Mouse (Mus musculus) embryonic facial prominence, embryonic 13.5 days (tissue): ENCODE results near the gene Cyfip2. TPM values are rescaled to one million over a fixed set of nuclear protein-coding genes. Genes with fewer than 3 reads are reported as not detected.

ENCODE experiments used
- ATAC-seq: fragments of 200-750 bp; cut with Nextera tagmentation; 2 replicates; pipeline ENCODE4 v1.8.0; 2017; ENCODE audit warnings: low read depth; ENCODE audit not compliant: insufficient number of reproducible peaks, insufficient read depth, low FRiP score, low TSS enrichment
- H3K27ac ChIP-seq: fragments of 300-500 bp; sonication (generic); 2 replicates; pipeline ENCODE4 v1.5.1; 2015; ENCODE audit warnings: moderate library complexity, mild to moderate bottlenecking, inconsistent platforms
- H3K27me3 ChIP-seq: fragments of 300-500 bp; sonication (generic); 2 replicates; pipeline ENCODE4 v1.6.1; 2015; ENCODE audit warnings: mild to moderate bottlenecking, inconsistent platforms
- H3K36me3 ChIP-seq: fragments of 300-500 bp; sonication (generic); 2 replicates; pipeline ENCODE4 v1.6.1; 2015; ENCODE audit warnings: mild to moderate bottlenecking, inconsistent platforms
- H3K4me1 ChIP-seq: fragments of 300-500 bp; sonication (generic); 2 replicates; pipeline ENCODE4 v1.6.1; 2015; ENCODE audit warnings: inconsistent platforms
- H3K4me2 ChIP-seq: fragments of 300-500 bp; sonication (generic); 2 replicates; pipeline ENCODE4 v1.6.1; 2015; ENCODE audit warnings: moderate library complexity, mild to moderate bottlenecking, inconsistent platforms
- H3K4me3 ChIP-seq: fragments of 300-500 bp; sonication (generic); 2 replicates; pipeline ENCODE4 v1.5.1; 2015; ENCODE audit warnings: mild to moderate bottlenecking, inconsistent platforms
- H3K9ac ChIP-seq: fragments of 300-500 bp; sonication (generic); 2 replicates; pipeline ENCODE4 v1.6.1; 2015; ENCODE audit warnings: mild to moderate bottlenecking, inconsistent platforms
- H3K9me3 ChIP-seq: fragments of 300-500 bp; sonication (generic); 2 replicates; pipeline ENCODE4 v1.6.1; 2016; ENCODE audit warnings: inconsistent platforms
- WGBS: fragments of 180-500 bp; shearing (Covaris S2); methylation state at CpG from one replicate; pipeline ENCODE4 v1.1.7; 2015; ENCODE audit warnings: mixed read lengths; 5-methylcytosine and 5-hydroxymethylcytosine counted together
- polyA plus RNA-seq: library from polyadenylated mRNA; unstranded; fragments of >200 nt; fragmentation: Nextera tagmentation; extraction: Ambion mirVana; gene quantifications from 2 replicates; pipeline ENCODE4 v1.2.1, GENCODE M21; 2015

Cyfip2 gene
- 8.9 and 10.4 TPM in 2 replicates for polyA plus RNA-seq

- ATAC-seq: no peak
These were observed at the start of gene Cyfip2 for GRCm38 (mm10) chr11:46312523-46313035. Cyfip2 (minus strand) TSS chr11:46312859.

GRCm38 (mm10) chr11:46360991-46361665, 48.5 kb upstream of the Cyfip2 start:
- Histone ChIP-seq H3K36me3 (no peaks in the 10 kb centered on the region), H3K9ac (no peak overlapping the region)

More at GRCm38 (mm10) chr11:46312523-46313035, at the start of gene Cyfip2:
- Histone ChIP-seq H3K9me3 (no peaks in the 10 kb centered on the region), H3K27ac (no peak within 1 kb of the TSS), H3K4me2 (peak within 1 kb of the TSS; percentile 97), H3K36me3 (no peaks in the 10 kb centered on the region), H3K4me1 (peaks cover 41% of the 10 kb centered on the region), H3K4me3 (peak within 1 kb of the TSS; percentile 67), H3K9ac (peak within 1 kb of the TSS; percentile 73), H3K27me3 (peaks cover 16% of the 10 kb centered on the region)
- WGBS: 5% methylated on average over 14 of the region's 14 CpGs

GRCm38 (mm10) chr11:46358369-46358768, 45.7 kb upstream of the Cyfip2 start:
- H3K4me3 ChIP-seq: no peak overlapping the region
- H3K9me3 ChIP-seq: no peaks in the 10 kb centered on the region
- H3K9ac ChIP-seq: no peak overlapping the region
- 60% methylated on average over 1 of the region's 1 CpGs for WGBS
- H3K27ac ChIP-seq: no peak overlapping the region
- H3K4me2 ChIP-seq: no peak overlapping the region
- peaks cover 5% of the 10 kb centered on the region for H3K4me1 ChIP-seq
- H3K36me3 ChIP-seq: no peaks in the 10 kb centered on the region
- no peaks in the 10 kb centered on the region; the same call in 1 of the 2 replicates for H3K27me3 ChIP-seq
- no peak for ATAC-seq

More at GRCm38 (mm10) chr11:46360991-46361665, 48.5 kb upstream of the Cyfip2 start:
- peaks cover 5% of the 10 kb centered on the region for H3K4me1 ChIP-seq
- no peaks in the 10 kb centered on the region for H3K9me3 ChIP-seq
- ATAC-seq: no peak
- no peak overlapping the region for H3K4me2 ChIP-seq
- WGBS: 43% methylated on average over 2 of the region's 2 CpGs
- no peak overlapping the region for H3K4me3 ChIP-seq
- H3K27ac ChIP-seq: no peak overlapping the region
- no peaks in the 10 kb centered on the region; the same call in 1 of the 2 replicates for H3K27me3 ChIP-seq

- no peaks in the 10 kb centered on the region for H3K36me3 ChIP-seq
- no peak overlapping the region for H3K4me3 ChIP-seq
- no peaks in the 10 kb centered on the region for H3K9me3 ChIP-seq
- no peak overlapping the region for H3K4me2 ChIP-seq
- H3K27me3 ChIP-seq: no peaks in the 10 kb centered on the region
- 0 out of 2 replicates have a peak overlapping the region, but pooled peaks have one; percentile 22 for H3K27ac ChIP-seq
- H3K9ac ChIP-seq: no peak overlapping the region
- 22% methylated on average over 2 of the region's 2 CpGs for WGBS
- peaks cover 5% of the 10 kb centered on the region; the same call in 1 of the 2 replicates for H3K4me1 ChIP-seq
- ATAC-seq: no peak
These were observed 37.2 kb upstream of the Cyfip2 start for GRCm38 (mm10) chr11:46349681-46350410.

- no peak overlapping the region for H3K4me3 ChIP-seq
- no peaks in the 10 kb centered on the region for H3K36me3 ChIP-seq
- WGBS: 85% methylated on average over 3 of the region's 3 CpGs
- ATAC-seq: no peak
- H3K9ac ChIP-seq: no peak overlapping the region
- H3K4me2 ChIP-seq: no peak overlapping the region
- no peak overlapping the region for H3K27ac ChIP-seq
- H3K27me3 ChIP-seq: no peaks in the 10 kb centered on the region
- H3K4me1 ChIP-seq: peaks cover 16% of the 10 kb centered on the region
- no peaks in the 10 kb centered on the region for H3K9me3 ChIP-seq
These were observed 35.8 kb upstream of the Cyfip2 start for GRCm38 (mm10) chr11:46348416-46348815.

GRCm38 (mm10) chr11:46347756-46348155, 35.1 kb upstream of the Cyfip2 start:
- Histone ChIP-seq H3K4me2 (no peak overlapping the region), H3K9ac (no peak overlapping the region)
- no peak for ATAC-seq

GRCm38 (mm10) chr11:46343886-46344546, 31.4 kb upstream of the Cyfip2 start:
- WGBS: 39% methylated on average over 5 of the region's 5 CpGs
- ATAC-seq: no peak
- no peaks in the 10 kb centered on the region for H3K36me3 ChIP-seq
- no peak overlapping the region for H3K4me2 ChIP-seq
- H3K9ac ChIP-seq: no peak overlapping the region
- H3K9me3 ChIP-seq: no peaks in the 10 kb centered on the region
- no peak overlapping the region for H3K4me3 ChIP-seq
- no peak overlapping the region for H3K27ac ChIP-seq
- no peaks in the 10 kb centered on the region for H3K27me3 ChIP-seq
- peaks cover 17% of the 10 kb centered on the region for H3K4me1 ChIP-seq

More at GRCm38 (mm10) chr11:46347756-46348155, 35.1 kb upstream of the Cyfip2 start:
- Histone ChIP-seq H3K36me3 (no peaks in the 10 kb centered on the region), H3K9me3 (no peaks in the 10 kb centered on the region), H3K4me3 (no peak overlapping the region), H3K27me3 (no peaks in the 10 kb centered on the region), H3K27ac (no peak overlapping the region), H3K4me1 (peaks cover 16% of the 10 kb centered on the region)
- 90% methylated on average over 5 of the region's 5 CpGs for WGBS

GRCm38 (mm10) chr11:46341960-46342359, 29.3 kb upstream of the Cyfip2 start:
- Histone ChIP-seq H3K9ac (no peak overlapping the region), H3K4me1 (peaks cover 17% of the 10 kb centered on the region), H3K36me3 (no peaks in the 10 kb centered on the region), H3K4me3 (no peak overlapping the region), H3K9me3 (no peaks in the 10 kb centered on the region), H3K27ac (no peak overlapping the region), H3K27me3 (no peaks in the 10 kb centered on the region), H3K4me2 (no peak overlapping the region)
- 91% methylated on average over 4 of the region's 4 CpGs for WGBS
- ATAC-seq: no peak

- H3K27ac ChIP-seq: no peak overlapping the region
- no peak overlapping the region for H3K4me2 ChIP-seq
- no peaks in the 10 kb centered on the region for H3K27me3 ChIP-seq
- H3K4me1 ChIP-seq: peaks cover 2% of the 10 kb centered on the region; the same call in 1 of the 2 replicates
- WGBS: 93% methylated on average over 5 of the region's 5 CpGs
- no peaks in the 10 kb centered on the region for H3K9me3 ChIP-seq
- no peak overlapping the region for H3K9ac ChIP-seq
- no peaks in the 10 kb centered on the region for H3K36me3 ChIP-seq
- no peak for ATAC-seq
- H3K4me3 ChIP-seq: no peak overlapping the region
These were observed 23.4 kb upstream of the Cyfip2 start for GRCm38 (mm10) chr11:46336020-46336419.

- Histone ChIP-seq H3K4me3 (no peak overlapping the region), H3K27me3 (no peaks in the 10 kb centered on the region), H3K4me2 (no peak overlapping the region), H3K27ac (no peak overlapping the region), H3K9ac (no peak overlapping the region), H3K4me1 (no peaks in the 10 kb centered on the region), H3K9me3 (no peaks in the 10 kb centered on the region), H3K36me3 (no peaks in the 10 kb centered on the region)
- WGBS: 90% methylated on average over 8 of the region's 8 CpGs
- ATAC-seq: no peak
These were observed 19.6 kb upstream of the Cyfip2 start for GRCm38 (mm10) chr11:46332217-46332616.

GRCm38 (mm10) chr11:46326271-46327015, 13.8 kb upstream of the Cyfip2 start:
- no peaks in the 10 kb centered on the region for H3K36me3 ChIP-seq
- H3K4me3 ChIP-seq: no peak overlapping the region
- H3K9me3 ChIP-seq: no peaks in the 10 kb centered on the region
- no peak overlapping the region for H3K9ac ChIP-seq
- H3K4me2 ChIP-seq: no peak overlapping the region
- 84% methylated on average over 16 of the region's 16 CpGs for WGBS
- H3K27ac ChIP-seq: no peak overlapping the region
- ATAC-seq: no peak
- no peaks in the 10 kb centered on the region for H3K27me3 ChIP-seq
- peaks cover 8% of the 10 kb centered on the region; the same call in 1 of the 2 replicates for H3K4me1 ChIP-seq
